Mouse (Mus musculus): ENCODE results near the gene Ms4a4a. TPM values are rescaled to one million over a fixed set of nuclear protein-coding genes. Genes with fewer than 3 reads are reported as not detected.

Gene Ms4a4a
- polyA plus RNA-seq (2015; fragmentation: Nextera tagmentation; extraction: Ambion mirVana), result 11.4 and 16.9 TPM in 2 replicates

GRCm38 (mm10) chr19:11375273-11375672, at the start of gene Ms4a4a:
Ms4a4a (plus strand) TSS chr19:11375523.

GRCm38 (mm10) chr19:11335932-11336331, 39.4 kb upstream of the Ms4a4a start, which contains the start of gene Ms4a7:
Ms4a7 (minus strand) TSS chr19:11336146.

GRCm38 (mm10) chr19:11404527-11404926, 29.2 kb downstream of the Ms4a4a start, which contains the start of gene Ms4a4c:
Ms4a4c (plus strand) TSS chr19:11404770.

Other genes starting within 250 kb of the Ms4a4a start
- not detected in 2 replicates for gene 1700017D01Rik, start 244.6 kb upstream of the Ms4a4a start, polyA plus RNA-seq (2015; fragmentation: Nextera tagmentation; extraction: Ambion mirVana)
- gene 1700025F22Rik, start 210.2 kb upstream of the Ms4a4a start, polyA plus RNA-seq (2015; fragmentation: Nextera tagmentation; extraction: Ambion mirVana), result not detected in 2 replicates
- gene Ms4a13, start 178.8 kb upstream of the Ms4a4a start, polyA plus RNA-seq (2015; fragmentation: Nextera tagmentation; extraction: Ambion mirVana), result not detected in 2 replicates
- gene Ms4a12, start 143.1 kb upstream of the Ms4a4a start, polyA plus RNA-seq (2015; fragmentation: Nextera tagmentation; extraction: Ambion mirVana), result not detected in 2 replicates
- 0.06 and 0.10 TPM in 2 replicates for gene Ms4a1, start 109.3 kb upstream of the Ms4a4a start, polyA plus RNA-seq (2015; fragmentation: Nextera tagmentation; extraction: Ambion mirVana)
- gene Ms4a5, start 91.7 kb upstream of the Ms4a4a start, polyA plus RNA-seq (2015; fragmentation: Nextera tagmentation; extraction: Ambion mirVana), result not detected in 2 replicates
- gene Ms4a14, start 61.1 kb upstream of the Ms4a4a start, polyA plus RNA-seq (2015; fragmentation: Nextera tagmentation; extraction: Ambion mirVana), result 0.06 and 0.08 TPM in 2 replicates
- gene Ms4a7, start 39.4 kb upstream of the Ms4a4a start, polyA plus RNA-seq (2015; fragmentation: Nextera tagmentation; extraction: Ambion mirVana), result 9.4 and 14.2 TPM in 2 replicates
- gene Ms4a4c, start 29.2 kb downstream of the Ms4a4a start, polyA plus RNA-seq (2015; fragmentation: Nextera tagmentation; extraction: Ambion mirVana), result 0.64 and 1.1 TPM in 2 replicates
- gene Ms4a4b, start 68.0 kb downstream of the Ms4a4a start, polyA plus RNA-seq (2015; fragmentation: Nextera tagmentation; extraction: Ambion mirVana), result 0.28 TPM in 1 of 2 replicates, not detected in the other
- 15.8 and 18.6 TPM in 2 replicates for gene Ms4a6c, start 93.8 kb downstream of the Ms4a4a start, polyA plus RNA-seq (2015; fragmentation: Nextera tagmentation; extraction: Ambion mirVana)
- 0.30 TPM in 1 of 2 replicates, not detected in the other for gene Gm8369, start 110.4 kb downstream of the Ms4a4a start, polyA plus RNA-seq (2015; fragmentation: Nextera tagmentation; extraction: Ambion mirVana)
- 8.9 and 10.9 TPM in 2 replicates for gene Ms4a6b, start 141.0 kb downstream of the Ms4a4a start, polyA plus RNA-seq (2015; fragmentation: Nextera tagmentation; extraction: Ambion mirVana)
- 37.8 and 41.1 TPM in 2 replicates for gene Ms4a4d, start 161.3 kb downstream of the Ms4a4a start, polyA plus RNA-seq (2015; fragmentation: Nextera tagmentation; extraction: Ambion mirVana)
- gene Ms4a6d, start 229.3 kb downstream of the Ms4a4a start, polyA plus RNA-seq (2015; fragmentation: Nextera tagmentation; extraction: Ambion mirVana), result 16.0 and 35.0 TPM in 2 replicates
- 0.22 and 0.35 TPM in 2 replicates for gene Ms4a2, start 248.2 kb downstream of the Ms4a4a start, polyA plus RNA-seq (2015; fragmentation: Nextera tagmentation; extraction: Ambion mirVana)

Measured in urinary bladder, postnatal 0 days (tissue).